Comparison of ENCODE assay signal across 14 mouse cellular contexts in the genomic region with DNA sequence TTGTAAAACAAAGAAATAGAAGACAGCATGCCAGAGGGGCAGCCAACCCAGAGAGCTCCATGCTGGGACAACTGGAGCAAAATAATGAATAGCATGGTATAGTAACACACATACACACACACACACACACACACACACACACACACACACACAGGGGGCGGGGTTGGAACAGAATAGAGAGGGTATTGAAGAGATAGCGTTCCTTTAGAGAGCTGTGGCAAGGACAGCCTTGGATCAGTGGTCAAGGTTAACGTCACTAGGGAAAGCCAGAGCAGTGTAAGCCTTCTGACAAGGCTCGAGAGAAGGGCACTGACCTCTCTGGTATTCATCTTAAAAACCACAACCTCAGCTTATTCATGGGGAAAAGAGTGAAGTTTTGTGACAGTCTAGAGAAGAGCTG.
"Had no signal": no experiment of that assay in that cellular context is flagged by ENCODE, and none has a peak within 500 bp of the region (broad histone marks: within the 10 kb centered on the region; RNA-seq: fewer than 3 reads in every experiment).

No protein-coding gene starts in this region.

- H3K27me3 ChIP-seq: midbrain, embryonic 15.5 days; stomach, embryonic 15.5 days had no signal

- H3K9me3 ChIP-seq: limb, embryonic 10.5 days; liver, embryonic 15.5 days; midbrain, embryonic 15.5 days; stomach, embryonic 15.5 days had no signal

- H3K27ac ChIP-seq: left cerebral cortex, adult 2 months; limb, embryonic 10.5 days; liver, embryonic 15.5 days; midbrain, embryonic 15.5 days; stomach, embryonic 15.5 days had no signal

- H3K4me2 ChIP-seq: liver, embryonic 11.5 days; liver, embryonic 15.5 days; midbrain, embryonic 15.5 days; stomach, embryonic 15.5 days had no signal

- H3K9ac ChIP-seq: liver, embryonic 15.5 days; midbrain, embryonic 15.5 days; stomach, embryonic 15.5 days had no signal

- H3K4me3 ChIP-seq: left cerebral cortex, adult 2 months; limb, embryonic 10.5 days; liver, embryonic 15.5 days; midbrain, embryonic 15.5 days; stomach, embryonic 15.5 days had no signal

- ATAC-seq: lung, postnatal 0 days; midbrain, embryonic 15.5 days had no signal

- DNase-seq: kidney, adult 18-20 months; kidney, postnatal 10 days; kidney, postnatal 4 days; lung, adult 2 months; lung, postnatal 36 days; right cerebral cortex, postnatal 14 days; thymus, postnatal 36 days had no signal

- H3K4me1 ChIP-seq: liver, embryonic 15.5 days; midbrain, embryonic 15.5 days; stomach, embryonic 15.5 days had no signal

- H3K36me3 ChIP-seq: limb, embryonic 10.5 days; liver, embryonic 15.5 days; midbrain, embryonic 15.5 days; stomach, embryonic 15.5 days had no signal
